Mouse (Mus musculus) thymus, postnatal 0 days (tissue): ENCODE measurements around the gene Kctd18. TPM values are rescaled to one million over a fixed set of nuclear protein-coding genes. Genes with fewer than 3 reads are reported as not detected.

Experiments
- DNase-seq: peaks from one replicate; pipeline ENCODE4 v3.0.0-alpha.2; 2015; ENCODE audit warnings: low spot score
- polyA plus RNA-seq: library from polyadenylated mRNA; unstranded; fragments of >200 nt; fragmentation: Nextera tagmentation; extraction: Ambion mirVana; gene quantifications from 2 replicates; pipeline ENCODE4 v1.2.1, GENCODE M21; 2015

Gene Kctd18
- polyA plus RNA-seq, 1 experiment from 2014 or later: 20.1 TPM

GRCm38 (mm10) chr1:57991277-57991676, 27.5 kb downstream of the Kctd18 start:
- no peak for DNase-seq

GRCm38 (mm10) chr1:57989052-57989600, 29.6 kb downstream of the Kctd18 start:
- DNase-seq: no peak

- no peak for DNase-seq
Observed at GRCm38 (mm10) chr1:57976860-57977259, 41.9 kb downstream of the Kctd18 start.

- no peak for DNase-seq
Observed at GRCm38 (mm10) chr1:57971588-57971987, 47.2 kb downstream of the Kctd18 start.

GRCm38 (mm10) chr1:57969327-57970271, 49.2 kb downstream of the Kctd18 start:
- peak; percentile 88 for DNase-seq

- DNase-seq: no peak
Observed at GRCm38 (mm10) chr1:57955774-57956173, 63.0 kb downstream of the Kctd18 start.

- peak; percentile 53 for DNase-seq
Observed at GRCm38 (mm10) chr1:57954376-57954765, 64.4 kb downstream of the Kctd18 start.

GRCm38 (mm10) chr1:57953586-57954375, 65.0 kb downstream of the Kctd18 start:
- DNase-seq: no peak

GRCm38 (mm10) chr1:57952509-57952908, 66.2 kb downstream of the Kctd18 start:
- no peak for DNase-seq

GRCm38 (mm10) chr1:57949716-57950115, 69.0 kb downstream of the Kctd18 start:
- DNase-seq: no peak

- peak; percentile 16 for DNase-seq
Observed at GRCm38 (mm10) chr1:57949195-57949594, 69.6 kb downstream of the Kctd18 start.

- no peak for DNase-seq
Observed at GRCm38 (mm10) chr1:57947552-57948347, 71.0 kb downstream of the Kctd18 start.

GRCm38 (mm10) chr1:57942215-57942614, 76.5 kb downstream of the Kctd18 start:
- DNase-seq: no peak

- DNase-seq: no peak
Observed at GRCm38 (mm10) chr1:57941734-57942133, 77.0 kb downstream of the Kctd18 start.

- no peak for DNase-seq
Observed at GRCm38 (mm10) chr1:57941095-57941494, 77.7 kb downstream of the Kctd18 start.

- DNase-seq: no peak
Observed at GRCm38 (mm10) chr1:57940691-57941090, 78.1 kb downstream of the Kctd18 start.

- no peak for DNase-seq
Observed at GRCm38 (mm10) chr1:57934287-57934686, 84.5 kb downstream of the Kctd18 start.

- DNase-seq: no peak
Observed at GRCm38 (mm10) chr1:57918567-57918966, 100.2 kb downstream of the Kctd18 start.

- no peak for DNase-seq
Observed at GRCm38 (mm10) chr1:57917342-57917741, 101.4 kb downstream of the Kctd18 start.

- no peak for DNase-seq
Observed at GRCm38 (mm10) chr1:57911561-57911960, 107.2 kb downstream of the Kctd18 start.

- no peak for DNase-seq
Observed at GRCm38 (mm10) chr1:57906312-57906711, 112.4 kb downstream of the Kctd18 start.
